Mouse (Mus musculus): ENCODE data around the gene Tc2n. TPM values are rescaled to one million over a fixed set of nuclear protein-coding genes. Genes with fewer than 3 reads are reported as not detected.

Gene Tc2n
- polyA plus RNA-seq, 1 experiment from 2014 or later = 0.15 TPM

GRCm38 (mm10) chr12:101742375-101742774 is 24.1 kb upstream of the Tc2n start:
- no peaks in the 10 kb centered on the region for H3K4me1 ChIP-seq (replicated peaks; ENCODE audit: control insufficient read depth, insufficient read depth, low read length)
- H3K9me3 ChIP-seq (ENCODE audit: control insufficient read depth, low read length) = no peaks in the 10 kb centered on the region
- DNase-seq (ENCODE audit: low spot score) = no peak
- no peaks in the 10 kb centered on the region for H3K27me3 ChIP-seq (ENCODE audit: control insufficient read depth, insufficient read depth, low read length)
- no peak overlapping the region for H3K4me2 ChIP-seq (ENCODE audit: low read depth, low read length, severe bottlenecking)
- WGBS = 50% methylated on average over 2 of the region's 2 CpGs
- ATAC-seq (replicated peaks; ENCODE audit: low FRiP score) = no peak
- H3K4me3 ChIP-seq (ENCODE audit: low read depth, low read length) = no peak overlapping the region
- H3K27ac ChIP-seq (ENCODE audit: low read depth, low read length) = no peak overlapping the region
- no peak overlapping the region for H3K9ac ChIP-seq (ENCODE audit: low read length)
- no peaks in the 10 kb centered on the region for H3K36me3 ChIP-seq (ENCODE audit: control insufficient read depth, insufficient read depth, low read length)

- H3K9me3 ChIP-seq (ENCODE audit: control insufficient read depth, low read length) = no peaks in the 10 kb centered on the region
- no peak overlapping the region for H3K9ac ChIP-seq (ENCODE audit: low read length)
- no peaks in the 10 kb centered on the region for H3K4me1 ChIP-seq (replicated peaks; ENCODE audit: control insufficient read depth, insufficient read depth, low read length)
- no peaks in the 10 kb centered on the region for H3K27me3 ChIP-seq (ENCODE audit: control insufficient read depth, insufficient read depth, low read length)
- no peak overlapping the region for H3K27ac ChIP-seq (ENCODE audit: low read depth, low read length)
- DNase-seq (ENCODE audit: low spot score) (no peak), ATAC-seq (replicated peaks; ENCODE audit: low FRiP score) (no peak)
- 72% methylated on average over 2 of the region's 2 CpGs for WGBS
- no peak overlapping the region for H3K4me2 ChIP-seq (ENCODE audit: low read depth, low read length, severe bottlenecking)
- no peak overlapping the region for H3K4me3 ChIP-seq (ENCODE audit: low read depth, low read length)
- no peaks in the 10 kb centered on the region for H3K36me3 ChIP-seq (ENCODE audit: control insufficient read depth, insufficient read depth, low read length)
Measured at GRCm38 (mm10) chr12:101740486-101740885, 22.2 kb upstream of the Tc2n start.

- no peaks in the 10 kb centered on the region for H3K27me3 ChIP-seq (ENCODE audit: control insufficient read depth, insufficient read depth, low read length)
Measured at GRCm38 (mm10) chr12:101740045-101740444, 21.7 kb upstream of the Tc2n start.

GRCm38 (mm10) chr12:101718755-101719150 is 430 bp upstream of the Tc2n start:
- ATAC-seq (replicated peaks; ENCODE audit: low FRiP score) (peak; percentile 89), DNase-seq (ENCODE audit: low spot score) (peak; percentile 70)
- Histone ChIP-seq H3K4me3 (ENCODE audit: low read depth, low read length) (peak overlapping the region; percentile 60), H3K9me3 (ENCODE audit: control insufficient read depth, low read length) (no peaks in the 10 kb centered on the region), H3K9ac (ENCODE audit: low read length) (peak overlapping the region; percentile 23), H3K27me3 (ENCODE audit: control insufficient read depth, insufficient read depth, low read length) (peaks cover 9% of the 10 kb centered on the region), H3K4me2 (ENCODE audit: low read depth, low read length, severe bottlenecking) (peak overlapping the region; percentile 99), H3K36me3 (ENCODE audit: control insufficient read depth, insufficient read depth, low read length) (no peaks in the 10 kb centered on the region), H3K4me1 (replicated peaks; ENCODE audit: control insufficient read depth, insufficient read depth, low read length) (no peaks in the 10 kb centered on the region), H3K27ac (ENCODE audit: low read depth, low read length) (no peak overlapping the region)
- WGBS = 0% methylated on average over 9 of the region's 9 CpGs

More at GRCm38 (mm10) chr12:101740045-101740444, 21.7 kb upstream of the Tc2n start:
- Histone ChIP-seq H3K9me3 (ENCODE audit: control insufficient read depth, low read length) (no peaks in the 10 kb centered on the region), H3K9ac (ENCODE audit: low read length) (no peak overlapping the region), H3K36me3 (ENCODE audit: control insufficient read depth, insufficient read depth, low read length) (no peaks in the 10 kb centered on the region), H3K4me3 (ENCODE audit: low read depth, low read length) (no peak overlapping the region), H3K4me1 (replicated peaks; ENCODE audit: control insufficient read depth, insufficient read depth, low read length) (no peaks in the 10 kb centered on the region), H3K27ac (ENCODE audit: low read depth, low read length) (no peak overlapping the region), H3K4me2 (ENCODE audit: low read depth, low read length, severe bottlenecking) (no peak overlapping the region)
- 72% methylated on average over 2 of the region's 2 CpGs for WGBS
- ATAC-seq (replicated peaks; ENCODE audit: low FRiP score) = no peak
- no peak for DNase-seq (ENCODE audit: low spot score)

GRCm38 (mm10) chr12:101699176-101699575 is 19.1 kb downstream of the Tc2n start:
- no peak for DNase-seq (ENCODE audit: low spot score)
- Histone ChIP-seq H3K27ac (ENCODE audit: low read depth, low read length) (no peak overlapping the region), H3K4me2 (ENCODE audit: low read depth, low read length, severe bottlenecking) (no peak overlapping the region), H3K9ac (ENCODE audit: low read length) (no peak overlapping the region), H3K4me3 (ENCODE audit: low read depth, low read length) (no peak overlapping the region), H3K4me1 (replicated peaks; ENCODE audit: control insufficient read depth, insufficient read depth, low read length) (no peaks in the 10 kb centered on the region), H3K9me3 (ENCODE audit: control insufficient read depth, low read length) (no peaks in the 10 kb centered on the region), H3K27me3 (ENCODE audit: control insufficient read depth, insufficient read depth, low read length) (no peaks in the 10 kb centered on the region), H3K36me3 (ENCODE audit: control insufficient read depth, insufficient read depth, low read length) (no peaks in the 10 kb centered on the region)
- 87% methylated on average over 3 of the region's 3 CpGs for WGBS
- no peak for ATAC-seq (replicated peaks; ENCODE audit: low FRiP score)

GRCm38 (mm10) chr12:101696521-101696920 is 21.8 kb downstream of the Tc2n start:
- Histone ChIP-seq H3K4me1 (replicated peaks; ENCODE audit: control insufficient read depth, insufficient read depth, low read length) (no peaks in the 10 kb centered on the region), H3K27me3 (ENCODE audit: control insufficient read depth, insufficient read depth, low read length) (no peaks in the 10 kb centered on the region), H3K36me3 (ENCODE audit: control insufficient read depth, insufficient read depth, low read length) (no peaks in the 10 kb centered on the region), H3K9ac (ENCODE audit: low read length) (no peak overlapping the region), H3K27ac (ENCODE audit: low read depth, low read length) (no peak overlapping the region), H3K9me3 (ENCODE audit: control insufficient read depth, low read length) (no peaks in the 10 kb centered on the region), H3K4me3 (ENCODE audit: low read depth, low read length) (no peak overlapping the region), H3K4me2 (ENCODE audit: low read depth, low read length, severe bottlenecking) (no peak overlapping the region)
- DNase-seq (ENCODE audit: low spot score) = no peak
- ATAC-seq (replicated peaks; ENCODE audit: low FRiP score) = no peak
- WGBS = 89% methylated on average over 1 of the region's 1 CpGs

GRCm38 (mm10) chr12:101680538-101680937 is 37.8 kb downstream of the Tc2n start:
- no peak overlapping the region for H3K4me2 ChIP-seq (ENCODE audit: low read depth, low read length, severe bottlenecking)
- no peak overlapping the region for H3K9ac ChIP-seq (ENCODE audit: low read length)
- H3K4me3 ChIP-seq (ENCODE audit: low read depth, low read length) = no peak overlapping the region
- no peak for DNase-seq (ENCODE audit: low spot score)
- no peaks in the 10 kb centered on the region for H3K4me1 ChIP-seq (replicated peaks; ENCODE audit: control insufficient read depth, insufficient read depth, low read length)
- ATAC-seq (replicated peaks; ENCODE audit: low FRiP score) = no peak
- 96% methylated on average over 2 of the region's 2 CpGs for WGBS
- no peaks in the 10 kb centered on the region for H3K27me3 ChIP-seq (ENCODE audit: control insufficient read depth, insufficient read depth, low read length)
- no peaks in the 10 kb centered on the region for H3K36me3 ChIP-seq (ENCODE audit: control insufficient read depth, insufficient read depth, low read length)
- no peaks in the 10 kb centered on the region for H3K9me3 ChIP-seq (ENCODE audit: control insufficient read depth, low read length)
- H3K27ac ChIP-seq (ENCODE audit: low read depth, low read length) = no peak overlapping the region

- Histone ChIP-seq H3K9me3 (ENCODE audit: control insufficient read depth, low read length) (no peaks in the 10 kb centered on the region), H3K27ac (ENCODE audit: low read depth, low read length) (no peak overlapping the region), H3K36me3 (ENCODE audit: control insufficient read depth, insufficient read depth, low read length) (no peaks in the 10 kb centered on the region), H3K4me1 (replicated peaks; ENCODE audit: control insufficient read depth, insufficient read depth, low read length) (no peaks in the 10 kb centered on the region), H3K9ac (ENCODE audit: low read length) (no peak overlapping the region), H3K4me3 (ENCODE audit: low read depth, low read length) (no peak overlapping the region), H3K4me2 (ENCODE audit: low read depth, low read length, severe bottlenecking) (no peak overlapping the region), H3K27me3 (ENCODE audit: control insufficient read depth, insufficient read depth, low read length) (no peaks in the 10 kb centered on the region)
- ATAC-seq (replicated peaks; ENCODE audit: low FRiP score) = no peak
- WGBS = 96% methylated on average over 2 of the region's 2 CpGs
- DNase-seq (ENCODE audit: low spot score) = no peak
Measured at GRCm38 (mm10) chr12:101667502-101667901, 50.8 kb downstream of the Tc2n start.

- no peak overlapping the region for H3K4me3 ChIP-seq (ENCODE audit: low read depth, low read length)
- H3K4me1 ChIP-seq (replicated peaks; ENCODE audit: control insufficient read depth, insufficient read depth, low read length) = no peaks in the 10 kb centered on the region
- no peak for DNase-seq (ENCODE audit: low spot score)
- no peak for ATAC-seq (replicated peaks; ENCODE audit: low FRiP score)
- H3K4me2 ChIP-seq (ENCODE audit: low read depth, low read length, severe bottlenecking) = no peak overlapping the region
- no peak overlapping the region for H3K27ac ChIP-seq (ENCODE audit: low read depth, low read length)
- 95% methylated on average over 1 of the region's 1 CpGs for WGBS
- H3K27me3 ChIP-seq (ENCODE audit: control insufficient read depth, insufficient read depth, low read length) = no peaks in the 10 kb centered on the region
- no peaks in the 10 kb centered on the region for H3K36me3 ChIP-seq (ENCODE audit: control insufficient read depth, insufficient read depth, low read length)
- no peak overlapping the region for H3K9ac ChIP-seq (ENCODE audit: low read length)
- no peaks in the 10 kb centered on the region for H3K9me3 ChIP-seq (ENCODE audit: control insufficient read depth, low read length)
Measured at GRCm38 (mm10) chr12:101633137-101633536, 85.2 kb downstream of the Tc2n start.

Measured in forebrain, embryonic 11.5 days (tissue).